Mouse (Mus musculus) left cerebral cortex, adult 9 months (tissue): ENCODE measurements at regions not wholly inside any gene's neighbourhood (a gene's known extent, or its start where the extent isn't known, plus 50 kb on each side); places are given as distances from the start of the nearest gene placed in this dataset.

Experiments used
- DNase-seq, 2 experiments: peaks; one replicate each; pipeline ENCODE4 v3.0.0; 2022; ENCODE audit warnings: low spot score in 2 of 2

- no peak for DNase-seq
Measured at GRCm38 (mm10) chr5:118316310-118317017, 71.4 kb downstream of the 2410131K14Rik start.

GRCm38 (mm10) chr5:118318073-118318472, 73.0 kb downstream of the 2410131K14Rik start:
- DNase-seq, result no peak

GRCm38 (mm10) chr5:118318883-118319282, 73.9 kb downstream of the 2410131K14Rik start:
- no peak for DNase-seq

GRCm38 (mm10) chr5:118321719-118322455, 76.9 kb downstream of the 2410131K14Rik start:
- peak in 1 of 2 experiments; percentile 39 for DNase-seq

- DNase-seq, result no peak
Measured at GRCm38 (mm10) chr5:118323151-118323550, 78.1 kb downstream of the 2410131K14Rik start.

- peak in 1 of 2 experiments; percentile 58 for DNase-seq
Measured at GRCm38 (mm10) chr5:118326837-118327541, 82.0 kb downstream of the 2410131K14Rik start.

- no peak for DNase-seq
Measured at GRCm38 (mm10) chr5:118327961-118328712, 83.1 kb downstream of the 2410131K14Rik start.

GRCm38 (mm10) chr5:118329143-118329542, 84.1 kb downstream of the 2410131K14Rik start:
- no peak for DNase-seq

- DNase-seq, result peak in 1 of 2 experiments; percentile 45
Measured at GRCm38 (mm10) chr5:118331286-118331607, 86.2 kb downstream of the 2410131K14Rik start.

- peak in 1 of 2 experiments; percentile 84 for DNase-seq
Measured at GRCm38 (mm10) chr5:118331608-118332394, 86.8 kb downstream of the 2410131K14Rik start.

- DNase-seq, result no peak
Measured at GRCm38 (mm10) chr5:118334054-118334453, 89.0 kb downstream of the 2410131K14Rik start.

- DNase-seq, result no peak
Measured at GRCm38 (mm10) chr5:118338186-118338585, 93.2 kb downstream of the 2410131K14Rik start.

- DNase-seq, result no peak
Measured at GRCm38 (mm10) chr5:118339676-118340661, 94.9 kb downstream of the 2410131K14Rik start.

- peak in 1 of 2 experiments; percentile 54 for DNase-seq
Measured at GRCm38 (mm10) chr5:118343444-118344320, 98.7 kb downstream of the 2410131K14Rik start.

- no peak for DNase-seq
Measured at GRCm38 (mm10) chr5:118345226-118345625, 100.2 kb downstream of the 2410131K14Rik start.

GRCm38 (mm10) chr5:118349057-118349456, 104.0 kb downstream of the 2410131K14Rik start:
- DNase-seq, result no peak

GRCm38 (mm10) chr5:118351301-118351700, 106.3 kb downstream of the 2410131K14Rik start:
- no peak for DNase-seq

GRCm38 (mm10) chr5:118352142-118352541, 107.1 kb downstream of the 2410131K14Rik start:
- peak in 1 of 2 experiments; percentile 60 for DNase-seq

GRCm38 (mm10) chr5:118353061-118353460, 108.0 kb downstream of the 2410131K14Rik start:
- DNase-seq, result no peak
